Comparison of ENCODE assay signal across 11 mouse cellular contexts in the genomic region with DNA sequence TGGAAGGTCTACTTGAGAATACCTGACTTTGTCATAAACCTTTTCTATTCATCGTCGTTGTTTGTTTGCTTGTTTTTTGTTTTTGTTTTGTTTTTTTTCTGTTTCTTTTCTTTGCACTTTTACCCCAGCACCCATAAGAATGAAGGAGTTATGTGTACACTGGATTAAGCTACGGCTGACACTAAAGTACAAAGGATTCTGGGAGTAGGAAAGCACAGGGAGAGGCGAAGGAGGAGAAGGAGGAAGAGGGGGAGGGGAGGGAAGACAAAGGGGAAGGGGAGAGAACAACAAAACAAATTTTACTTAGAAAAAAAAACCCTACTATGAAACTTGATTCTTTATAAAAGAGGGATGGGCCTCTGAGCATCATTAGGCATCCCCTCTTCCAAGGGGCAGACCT. TPM values are rescaled to one million over a fixed set of nuclear protein-coding genes. Genes with fewer than 3 reads are reported as not detected.
DNase-seq lines count a peak whose midpoint lies in the region; ATAC-seq and TF ChIP-seq lines count a peak whose summit lies in the region.
"Had no signal": no experiment of that assay in that cellular context is flagged by ENCODE, and none has a peak within 500 bp of the region (broad histone marks: within the 10 kb centered on the region; RNA-seq: fewer than 3 reads in every experiment).

No protein-coding gene starts in this region.

- TF ChIP-seq CTCF in bone marrow macrophage, adult 2 months (IDR thresholded peaks at IDR 0.05; ENCODE audit: low read depth, low read length), result no peak

- no peak for TF ChIP-seq POLR2A in bone marrow macrophage, adult 2 months (IDR thresholded peaks at IDR 0.05; ENCODE audit: borderline replicate concordance, low read depth, low read length)

- no peaks in the 10 kb centered on the region for H3K36me3 ChIP-seq in hindbrain, embryonic 13.5 days
- H3K36me3 ChIP-seq in hindbrain, embryonic 10.5 days, result no peaks in the 10 kb centered on the region
- H3K36me3 ChIP-seq in megakaryocyte, embryonic 14.5 days (replicated peaks; ENCODE audit: low read length), result peaks cover 3% of the 10 kb centered on the region
- peaks cover 9% of the 10 kb centered on the region for H3K36me3 ChIP-seq in liver, embryonic 16.5 days (ENCODE audit: control insufficient read depth, insufficient read depth)

- H3K4me2 ChIP-seq in hindbrain, embryonic 13.5 days, result peak overlapping the region; percentile 87; the same call in 1 of the 2 replicates
- H3K4me2 ChIP-seq in liver, embryonic 16.5 days (ENCODE audit: low read depth, low read length), result peak overlapping the region; percentile 75

- 72% methylated on average over 4 of the region's 4 CpGs for WGBS in hindbrain, embryonic 13.5 days
- WGBS in hindbrain, embryonic 10.5 days, result 75% methylated on average over 4 of the region's 4 CpGs
- WGBS in liver, embryonic 16.5 days (ENCODE audit: insufficient replicate concordance), result 20% methylated on average over 4 of the region's 4 CpGs

- no peak for ATAC-seq in hindbrain, embryonic 13.5 days (ENCODE audit: low FRiP score)
- no peak for ATAC-seq in megakaryocyte, adult 5-6 weeks (ENCODE audit: poor library complexity, severe bottlenecking)
- no peak for ATAC-seq in liver, embryonic 16.5 days (ENCODE audit: low read depth)

- no peak for DNase-seq in hindbrain, embryonic 10.5 days (ENCODE audit: low spot score)
- no peak for DNase-seq in frontal cortex, postnatal 36 days (ENCODE audit: low spot score in 2 of 2)
- DNase-seq: cerebellum, adult 2 months; embryo, embryonic 11 days; heart, postnatal 36 days; kidney, adult 2 months had no signal

- no peak overlapping the region for H3K4me3 ChIP-seq in hindbrain, embryonic 13.5 days
- H3K4me3 ChIP-seq in hindbrain, embryonic 10.5 days, result no peak overlapping the region
- peak overlapping the region; percentile 50 for H3K4me3 ChIP-seq in megakaryocyte, embryonic 14.5 days (replicated peaks)
- peak overlapping the region; percentile 46 for H3K4me3 ChIP-seq in bone marrow macrophage, adult 2 months (ENCODE audit: insufficient read depth, low read length)
- peak overlapping the region; percentile 90 for H3K4me3 ChIP-seq in liver, embryonic 16.5 days (ENCODE audit: low read depth, low read length)

- no peaks in the 10 kb centered on the region for H3K9me3 ChIP-seq in hindbrain, embryonic 13.5 days
- no peaks in the 10 kb centered on the region for H3K9me3 ChIP-seq in hindbrain, embryonic 10.5 days
- no peaks in the 10 kb centered on the region for H3K9me3 ChIP-seq in megakaryocyte, embryonic 14.5 days
- H3K9me3 ChIP-seq in liver, embryonic 16.5 days (replicated peaks; ENCODE audit: control insufficient read depth, low read length), result no peaks in the 10 kb centered on the region

- no peak overlapping the region for H3K27ac ChIP-seq in hindbrain, embryonic 13.5 days
- no peak overlapping the region for H3K27ac ChIP-seq in hindbrain, embryonic 10.5 days
- H3K27ac ChIP-seq in bone marrow macrophage, adult 2 months (ENCODE audit: insufficient read depth, low read depth, low read length), result peak overlapping the region; percentile 27; the same call in 1 of the 2 replicates
- H3K27ac ChIP-seq in liver, embryonic 16.5 days (ENCODE audit: low read length), result peak overlapping the region; percentile 92

- peaks cover 16% of the 10 kb centered on the region for H3K4me1 ChIP-seq in hindbrain, embryonic 13.5 days (replicated peaks)
- peaks cover 22% of the 10 kb centered on the region for H3K4me1 ChIP-seq in hindbrain, embryonic 10.5 days (replicated peaks)
- H3K4me1 ChIP-seq in megakaryocyte, embryonic 14.5 days, result peaks cover 68% of the 10 kb centered on the region
- peaks cover 46% of the 10 kb centered on the region for H3K4me1 ChIP-seq in bone marrow macrophage, adult 2 months (ENCODE audit: control insufficient read depth, insufficient read depth, low read length)
- H3K4me1 ChIP-seq in liver, embryonic 16.5 days (ENCODE audit: control insufficient read depth, low read depth, low read length), result peaks cover 39% of the 10 kb centered on the region

- H3K9ac ChIP-seq in hindbrain, embryonic 13.5 days, result no peak overlapping the region
- peak overlapping the region; percentile 97 for H3K9ac ChIP-seq in liver, embryonic 16.5 days (ENCODE audit: low read depth, low read length)

- H3K27me3 ChIP-seq in hindbrain, embryonic 13.5 days, result peaks cover 7% of the 10 kb centered on the region; the same call in 1 of the 2 replicates
- H3K27me3 ChIP-seq in hindbrain, embryonic 10.5 days (ENCODE audit: insufficient read depth, poor library complexity, severe bottlenecking), result peaks cover 20% of the 10 kb centered on the region; the same call in 1 of the 2 replicates
- no peaks in the 10 kb centered on the region for H3K27me3 ChIP-seq in megakaryocyte, embryonic 14.5 days (replicated peaks)
- H3K27me3 ChIP-seq in liver, embryonic 16.5 days (ENCODE audit: control insufficient read depth, insufficient read depth, low read depth, low read length), result no peaks in the 10 kb centered on the region

RNA-seq across cellular contexts. Expression of a gene that starts 2.2 kb away (rescaled TPM):
- 3.8 and 4.0 TPM in 2 replicates for polyA plus RNA-seq in hindbrain, embryonic 13.5 days (2015; fragmentation: Nextera tagmentation; extraction: Ambion mirVana)
- 5.7 and 9.7 TPM in 2 replicates for polyA plus RNA-seq in hindbrain, embryonic 10.5 days (2016; fragmentation: Nextera tagmentation; extraction: Ambion mirVana)
- 1.6 TPM in 1 of 2 replicates, not detected in the other for polyA plus RNA-seq in megakaryocyte, embryonic 14.5 days (2012; ENCODE audit: insufficient read depth, low replicate concordance)
- 208 and 212 TPM in 2 replicates for total RNA-seq in megakaryocyte, adult 5-6 weeks (2015)
- total RNA-seq in megakaryocyte, adult 5-6 weeks (2017), result 170 and 201 TPM in 2 replicates
- 56.6 and 61.8 TPM in 2 replicates for polyA plus RNA-seq in bone marrow macrophage, adult 2 months (2012; ENCODE audit: insufficient read depth, insufficient read length, missing spikeins)
- 29.3 and 30.7 TPM in 2 replicates for polyA plus RNA-seq in liver, embryonic 16.5 days (2015; fragmentation: Nextera tagmentation; extraction: Ambion mirVana)

Comparison
In these comparisons a context has a peak if more than half of its experiments do, and no peak if none do; other contexts are left out.
1. H3K27ac ChIP-seq: peak in bone marrow macrophage, adult 2 months (single experiment) and liver, embryonic 16.5 days (single experiment); none in hindbrain, embryonic 13.5 days (single experiment) and hindbrain, embryonic 10.5 days (single experiment).
2. H3K4me3 ChIP-seq: peak in megakaryocyte, embryonic 14.5 days (single experiment), bone marrow macrophage, adult 2 months (single experiment) and liver, embryonic 16.5 days (single experiment); none in hindbrain, embryonic 13.5 days (single experiment) and hindbrain, embryonic 10.5 days (single experiment).